Mouse (Mus musculus): ENCODE results near the gene Pkd1. TPM values are rescaled to one million over a fixed set of nuclear protein-coding genes. Genes with fewer than 3 reads are reported as not detected.

The Pkd1 gene
- 20.5 and 25.5 TPM in 2 replicates for polyA plus RNA-seq (2016; fragmentation: Nextera tagmentation; extraction: Ambion mirVana)

- Histone ChIP-seq H3K27me3 (peaks cover 24% of the 10 kb centered on the region), H3K4me2 (replicated peaks) (peak within 1 kb of the TSS; percentile 84), H3K9me3 (replicated peaks) (no peaks in the 10 kb centered on the region), H3K4me3 (peak within 1 kb of the TSS; percentile 91), H3K4me1 (peaks cover 28% of the 10 kb centered on the region), H3K36me3 (no peaks in the 10 kb centered on the region), H3K27ac (peak within 1 kb of the TSS; percentile 99), H3K9ac (peak within 1 kb of the TSS; percentile 92)
- WGBS: under 1% methylated on average over 65 of the region's 72 CpGs
- peak; percentile 95 for ATAC-seq (ENCODE audit: low FRiP score)
Observed at GRCm38 (mm10) chr17:24549618-24550415, at the start of gene Pkd1. Pkd1 (plus strand) TSS chr17:24549834.

GRCm38 (mm10) chr17:24502208-24502607, 47.4 kb upstream of the Pkd1 start:
- Histone ChIP-seq H3K4me1 (peaks cover 11% of the 10 kb centered on the region), H3K4me2 (replicated peaks) (no peak overlapping the region), H3K4me3 (no peak overlapping the region), H3K9me3 (replicated peaks) (no peaks in the 10 kb centered on the region), H3K27me3 (0 out of 2 replicates have a peak, but pooled peaks cover 2% of the 10 kb centered on the region), H3K36me3 (peaks cover 81% of the 10 kb centered on the region), H3K27ac (no peak overlapping the region), H3K9ac (no peak overlapping the region)
- no peak for ATAC-seq (ENCODE audit: low FRiP score)
- WGBS: 45% methylated on average over 11 of the region's 11 CpGs

GRCm38 (mm10) chr17:24504085-24504484, 45.5 kb upstream of the Pkd1 start:
- peaks cover 80% of the 10 kb centered on the region for H3K36me3 ChIP-seq
- H3K27me3 ChIP-seq: 0 out of 2 replicates have a peak, but pooled peaks cover 4% of the 10 kb centered on the region
- H3K9ac ChIP-seq: no peak overlapping the region
- no peak overlapping the region for H3K4me2 ChIP-seq (replicated peaks)
- H3K4me3 ChIP-seq: no peak overlapping the region
- peaks cover 12% of the 10 kb centered on the region for H3K4me1 ChIP-seq
- H3K27ac ChIP-seq: no peak overlapping the region
- H3K9me3 ChIP-seq (replicated peaks): no peaks in the 10 kb centered on the region
- ATAC-seq (ENCODE audit: low FRiP score): no peak
- 95% methylated on average over 10 of the region's 10 CpGs for WGBS

- peaks cover 12% of the 10 kb centered on the region for H3K4me1 ChIP-seq
- H3K4me3 ChIP-seq: no peak overlapping the region
- H3K27ac ChIP-seq: no peak overlapping the region
- no peaks in the 10 kb centered on the region for H3K9me3 ChIP-seq (replicated peaks)
- no peak overlapping the region for H3K4me2 ChIP-seq (replicated peaks)
- 88% methylated on average over 30 of the region's 30 CpGs for WGBS
- H3K36me3 ChIP-seq: peaks cover 82% of the 10 kb centered on the region
- 0 out of 2 replicates have a peak, but pooled peaks cover 4% of the 10 kb centered on the region for H3K27me3 ChIP-seq
- H3K9ac ChIP-seq: no peak overlapping the region
- ATAC-seq (ENCODE audit: low FRiP score): no peak
Observed at GRCm38 (mm10) chr17:24505286-24505955, 44.2 kb upstream of the Pkd1 start.

- WGBS: 26% methylated on average over 32 of the region's 36 CpGs
- peaks cover 82% of the 10 kb centered on the region for H3K36me3 ChIP-seq
Observed at GRCm38 (mm10) chr17:24506332-24507070, 43.1 kb upstream of the Pkd1 start.

GRCm38 (mm10) chr17:24507129-24507664, 42.4 kb upstream of the Pkd1 start:
- Histone ChIP-seq H3K4me2 (replicated peaks) (no peak overlapping the region), H3K36me3 (peaks cover 82% of the 10 kb centered on the region), H3K4me1 (peaks cover 12% of the 10 kb centered on the region), H3K9me3 (replicated peaks) (no peaks in the 10 kb centered on the region), H3K9ac (0 out of 2 replicates have a peak overlapping the region, but pooled peaks have one; percentile 8), H3K27me3 (0 out of 2 replicates have a peak, but pooled peaks cover 4% of the 10 kb centered on the region), H3K27ac (no peak overlapping the region), H3K4me3 (no peak overlapping the region)
- ATAC-seq (ENCODE audit: low FRiP score): 0 out of 2 replicates have a peak, but pooled peaks have one; percentile 23
- 44% methylated on average over 19 of the region's 19 CpGs for WGBS

More at GRCm38 (mm10) chr17:24506332-24507070, 43.1 kb upstream of the Pkd1 start:
- ATAC-seq (ENCODE audit: low FRiP score): peak; percentile 23; the same call in 1 of the 2 replicates
- Histone ChIP-seq H3K27me3 (0 out of 2 replicates have a peak, but pooled peaks cover 4% of the 10 kb centered on the region), H3K4me3 (no peak overlapping the region), H3K27ac (no peak overlapping the region), H3K9ac (0 out of 2 replicates have a peak overlapping the region, but pooled peaks have one; percentile 25), H3K4me1 (peaks cover 12% of the 10 kb centered on the region), H3K9me3 (replicated peaks) (no peaks in the 10 kb centered on the region), H3K4me2 (replicated peaks) (peak overlapping the region; percentile 17)

GRCm38 (mm10) chr17:24507806-24508460, 41.7 kb upstream of the Pkd1 start:
- Histone ChIP-seq H3K27ac (no peak overlapping the region), H3K4me3 (no peak overlapping the region), H3K9me3 (replicated peaks) (no peaks in the 10 kb centered on the region), H3K4me2 (replicated peaks) (no peak overlapping the region), H3K36me3 (peaks cover 83% of the 10 kb centered on the region), H3K9ac (no peak overlapping the region), H3K4me1 (peaks cover 12% of the 10 kb centered on the region), H3K27me3 (0 out of 2 replicates have a peak, but pooled peaks cover 4% of the 10 kb centered on the region)
- WGBS: 81% methylated on average over 12 of the region's 12 CpGs
- no peak for ATAC-seq (ENCODE audit: low FRiP score)

- 63% methylated on average over 5 of the region's 5 CpGs for WGBS
- peaks cover 87% of the 10 kb centered on the region for H3K36me3 ChIP-seq
- H3K9me3 ChIP-seq (replicated peaks): no peaks in the 10 kb centered on the region
- no peak overlapping the region for H3K9ac ChIP-seq
- H3K4me3 ChIP-seq: no peak overlapping the region
- H3K4me1 ChIP-seq: no peaks in the 10 kb centered on the region
- ATAC-seq (ENCODE audit: low FRiP score): peak; percentile 56; the same call in 1 of the 2 replicates
- no peak overlapping the region for H3K27ac ChIP-seq
- no peaks in the 10 kb centered on the region for H3K27me3 ChIP-seq
- no peak overlapping the region for H3K4me2 ChIP-seq (replicated peaks)
Observed at GRCm38 (mm10) chr17:24513609-24514008, 36.0 kb upstream of the Pkd1 start.

- no peaks in the 10 kb centered on the region for H3K9me3 ChIP-seq (replicated peaks)
- no peak overlapping the region for H3K9ac ChIP-seq
- 89% methylated on average over 24 of the region's 24 CpGs for WGBS
- ATAC-seq (ENCODE audit: low FRiP score): 0 out of 2 replicates have a peak, but pooled peaks have one; percentile 11
- no peak overlapping the region for H3K27ac ChIP-seq
- H3K4me1 ChIP-seq: no peaks in the 10 kb centered on the region
- H3K27me3 ChIP-seq: no peaks in the 10 kb centered on the region
- no peak overlapping the region for H3K4me2 ChIP-seq (replicated peaks)
- H3K4me3 ChIP-seq: no peak overlapping the region
- H3K36me3 ChIP-seq: peaks cover 86% of the 10 kb centered on the region
Observed at GRCm38 (mm10) chr17:24514270-24515257, 35.1 kb upstream of the Pkd1 start.

GRCm38 (mm10) chr17:24520450-24520849, 29.2 kb upstream of the Pkd1 start:
- 89% methylated on average over 4 of the region's 4 CpGs for WGBS
- H3K27ac ChIP-seq: no peak overlapping the region
- no peaks in the 10 kb centered on the region for H3K9me3 ChIP-seq (replicated peaks)
- H3K27me3 ChIP-seq: no peaks in the 10 kb centered on the region
- no peak for ATAC-seq (ENCODE audit: low FRiP score)
- no peaks in the 10 kb centered on the region for H3K4me1 ChIP-seq
- H3K9ac ChIP-seq: no peak overlapping the region
- peaks cover 49% of the 10 kb centered on the region for H3K36me3 ChIP-seq
- no peak overlapping the region for H3K4me3 ChIP-seq
- no peak overlapping the region for H3K4me2 ChIP-seq (replicated peaks)

Measured in hindbrain, embryonic 12.5 days (tissue).